Comparison of ENCODE assay signal across 12 mouse cellular contexts in genomic region chr4:13265755-13266154, GRCm38 (mm10).
DNase-seq lines count a peak whose midpoint lies in the region; ATAC-seq and TF ChIP-seq lines count a peak whose summit lies in the region.
"Had no signal": no experiment of that assay in that cellular context is flagged by ENCODE, and none has a peak within 500 bp of the region (broad histone marks: within the 10 kb centered on the region; RNA-seq: fewer than 3 reads in every experiment).

No protein-coding gene starts in this region.

- H3K27ac ChIP-seq in stomach, embryonic 14.5 days (ENCODE audit: low read length): peak overlapping the region; percentile 33; the same call in 1 of the 2 replicates
- no peak overlapping the region for H3K27ac ChIP-seq in stomach, postnatal 0 days (replicated peaks)
- peak overlapping the region; percentile 79 for H3K27ac ChIP-seq in heart, embryonic 11.5 days (ENCODE audit: low read depth, low read length)
- peak overlapping the region; percentile 32 for H3K27ac ChIP-seq in limb, embryonic 12.5 days
- H3K27ac ChIP-seq: embryonic facial prominence, embryonic 13.5 days; neural tube, embryonic 12.5 days had no signal

- H3K9ac ChIP-seq in stomach, embryonic 14.5 days (replicated peaks; ENCODE audit: low read depth, low read length): no peak overlapping the region
- H3K9ac ChIP-seq in stomach, postnatal 0 days (ENCODE audit: low read length): no peak overlapping the region
- H3K9ac ChIP-seq in heart, embryonic 11.5 days (ENCODE audit: low read depth, low read length): no peak overlapping the region
- H3K9ac ChIP-seq in limb, embryonic 12.5 days (replicated peaks): no peak overlapping the region
- H3K9ac ChIP-seq: embryonic facial prominence, embryonic 13.5 days; neural tube, embryonic 12.5 days had no signal

- no peak for TF ChIP-seq CTCF in stomach, postnatal 0 days (IDR thresholded peaks at IDR 0.05; ENCODE audit: low read depth)

- H3K9me3 ChIP-seq in stomach, embryonic 14.5 days (ENCODE audit: control insufficient read depth, low read depth, low read length): no peaks in the 10 kb centered on the region
- H3K9me3 ChIP-seq in stomach, postnatal 0 days (ENCODE audit: control insufficient read depth, low read length): no peaks in the 10 kb centered on the region
- H3K9me3 ChIP-seq in heart, embryonic 11.5 days (replicated peaks; ENCODE audit: control insufficient read depth, low read length): no peaks in the 10 kb centered on the region
- H3K9me3 ChIP-seq in limb, embryonic 12.5 days: no peaks in the 10 kb centered on the region
- H3K9me3 ChIP-seq: embryonic facial prominence, embryonic 13.5 days; neural tube, embryonic 12.5 days had no signal

- no peak overlapping the region for H3K4me2 ChIP-seq in stomach, embryonic 14.5 days (replicated peaks; ENCODE audit: low read depth, low read length)
- no peak overlapping the region for H3K4me2 ChIP-seq in stomach, postnatal 0 days (replicated peaks; ENCODE audit: low read depth)
- peak overlapping the region; percentile 14; the same call in 1 of the 2 replicates for H3K4me2 ChIP-seq in heart, embryonic 11.5 days
- H3K4me2 ChIP-seq in limb, embryonic 12.5 days: no peak overlapping the region
- H3K4me2 ChIP-seq: embryonic facial prominence, embryonic 13.5 days; neural tube, embryonic 12.5 days had no signal

- H3K4me3 ChIP-seq in stomach, embryonic 14.5 days (ENCODE audit: low read depth, low read length): no peak overlapping the region
- H3K4me3 ChIP-seq in stomach, postnatal 0 days (ENCODE audit: low read depth, low read length): no peak overlapping the region
- no peak overlapping the region for H3K4me3 ChIP-seq in heart, embryonic 11.5 days (ENCODE audit: low read depth, low read length)
- H3K4me3 ChIP-seq in limb, embryonic 12.5 days (replicated peaks): no peak overlapping the region
- H3K4me3 ChIP-seq: embryonic facial prominence, embryonic 13.5 days; neural tube, embryonic 12.5 days had no signal

- ATAC-seq in stomach, embryonic 14.5 days (ENCODE audit: insufficient number of reproducible peaks, insufficient read depth, low FRiP score, low read depth): peak; percentile 51; the same call in 1 of the 2 replicates
- ATAC-seq in stomach, postnatal 0 days (ENCODE audit: low FRiP score, low TSS enrichment): no peak; the same call in 1 of the 2 replicates
- peak; percentile 66 for ATAC-seq in heart, embryonic 11.5 days (replicated peaks; ENCODE audit: insufficient number of reproducible peaks, low FRiP score, low TSS enrichment)
- 0 out of 2 replicates have a peak, but pooled peaks have one; percentile 3 for ATAC-seq in limb, embryonic 12.5 days (ENCODE audit: insufficient number of reproducible peaks, insufficient read depth, low FRiP score, low TSS enrichment, low read depth)
- ATAC-seq in megakaryocyte, adult 5-6 weeks (ENCODE audit: poor library complexity, severe bottlenecking): no peak
- ATAC-seq: activated CD4-positive, CD25-positive, alpha-beta regulatory T cell, adult 4 months had no signal

- no peak for TF ChIP-seq EP300 in stomach, postnatal 0 days (optimal IDR thresholded peaks at IDR 0.05)

- peaks cover 12% of the 10 kb centered on the region for H3K4me1 ChIP-seq in stomach, embryonic 14.5 days (ENCODE audit: control insufficient read depth, insufficient read depth, low read length)
- no peaks in the 10 kb centered on the region for H3K4me1 ChIP-seq in stomach, postnatal 0 days (replicated peaks; ENCODE audit: control insufficient read depth, insufficient read depth)
- peaks cover 19% of the 10 kb centered on the region for H3K4me1 ChIP-seq in heart, embryonic 11.5 days (ENCODE audit: control insufficient read depth, insufficient read depth, low read length)
- H3K4me1 ChIP-seq in limb, embryonic 12.5 days (replicated peaks): peaks cover 25% of the 10 kb centered on the region
- H3K4me1 ChIP-seq: neural tube, embryonic 12.5 days had no signal

- no peaks in the 10 kb centered on the region for H3K27me3 ChIP-seq in stomach, embryonic 14.5 days (ENCODE audit: control insufficient read depth, insufficient read depth, low read length)
- H3K27me3 ChIP-seq in stomach, postnatal 0 days (ENCODE audit: control insufficient read depth, insufficient read depth, low read length): no peaks in the 10 kb centered on the region
- H3K27me3 ChIP-seq in heart, embryonic 11.5 days (ENCODE audit: control insufficient read depth, insufficient read depth, low read length): no peaks in the 10 kb centered on the region
- no peaks in the 10 kb centered on the region for H3K27me3 ChIP-seq in limb, embryonic 12.5 days
- H3K27me3 ChIP-seq: embryonic facial prominence, embryonic 13.5 days; neural tube, embryonic 12.5 days had no signal

- DNase-seq in stomach, postnatal 0 days (ENCODE audit: low spot score): no peak
- no peak for DNase-seq in layer of hippocampus, postnatal 36 days
- no peak for DNase-seq in layer of hippocampus, adult 8-10 months (ENCODE audit: low spot score in 2 of 2)
- DNase-seq: right cerebral cortex, postnatal 25 days; thymus, postnatal 14 days had no signal

- 12% methylated on average over 4 of the region's 4 CpGs for WGBS in stomach, embryonic 14.5 days
- 22% methylated on average over 4 of the region's 4 CpGs for WGBS in stomach, postnatal 0 days
- 5% methylated on average over 4 of the region's 4 CpGs for WGBS in heart, embryonic 11.5 days (ENCODE audit: insufficient replicate concordance)
- 11% methylated on average over 4 of the region's 4 CpGs for WGBS in limb, embryonic 12.5 days

- no peaks in the 10 kb centered on the region for H3K36me3 ChIP-seq in stomach, embryonic 14.5 days (ENCODE audit: control insufficient read depth, insufficient read depth, low read length)
- no peaks in the 10 kb centered on the region for H3K36me3 ChIP-seq in stomach, postnatal 0 days (ENCODE audit: control insufficient read depth, insufficient read depth, low read length)
- H3K36me3 ChIP-seq in heart, embryonic 11.5 days (ENCODE audit: control insufficient read depth, insufficient read depth, low read length): no peaks in the 10 kb centered on the region
- H3K36me3 ChIP-seq in limb, embryonic 12.5 days: no peaks in the 10 kb centered on the region
- H3K36me3 ChIP-seq: embryonic facial prominence, embryonic 13.5 days; neural tube, embryonic 12.5 days had no signal

Comparison
In these comparisons a context has a peak if more than half of its experiments do, and no peak if none do; other contexts are left out.
1. ATAC-seq: peak in stomach, embryonic 14.5 days (single experiment), heart, embryonic 11.5 days (single experiment) and limb, embryonic 12.5 days (single experiment); none in stomach, postnatal 0 days (single experiment) and megakaryocyte, adult 5-6 weeks (single experiment).